Mouse (Mus musculus) left cerebral cortex, postnatal 14 days (tissue): ENCODE measurements around the gene Pcsk4. TPM values are rescaled to one million over a fixed set of nuclear protein-coding genes. Genes with fewer than 3 reads are reported as not detected.

Experiments
- DNase-seq, 2 experiments: peaks; one replicate each; pipeline ENCODE4 v3.0.0; 2021 to 2022; ENCODE audit warnings: low spot score in 2 of 2, mixed read lengths in 1 of 2
- intact Hi-C: fragments of 180-260 bp; cut with DNase I; formaldehyde crosslinking; loops from one replicate; pipeline ENCODE4 v1.15.1; 2025
- total RNA-seq, 2 experiments: library from RNA; stranded (reverse); gene quantifications; 2 replicates each; pipeline ENCODE4 v1.2.3; 2021

The Pcsk4 gene
- total RNA-seq, 2 experiments from 2014 or later, result 4.9 to 5.7 TPM

DNA sequence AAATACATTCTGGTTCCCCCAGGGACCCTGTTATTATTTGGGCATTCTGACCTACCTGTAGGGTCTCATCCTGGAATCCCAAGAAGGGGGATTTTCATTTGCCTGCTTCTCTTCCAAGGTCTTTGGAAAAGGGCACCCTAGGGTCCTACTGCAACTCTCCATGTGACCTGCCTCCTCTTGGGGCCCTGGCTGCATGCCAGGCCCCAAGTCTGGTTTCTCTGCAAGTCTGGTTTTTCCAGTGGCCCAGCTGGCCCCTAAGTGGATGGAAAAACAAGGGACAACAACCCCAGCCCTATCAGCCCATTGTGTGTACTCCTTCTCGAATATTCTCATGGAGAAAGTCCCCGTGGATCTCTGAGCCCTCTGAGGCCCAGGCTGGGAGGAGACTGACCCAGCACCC, 1.6 kb upstream of the Pcsk4 start:
- no peak for DNase-seq
- intact Hi-C loops, result no loop called here

DNA sequence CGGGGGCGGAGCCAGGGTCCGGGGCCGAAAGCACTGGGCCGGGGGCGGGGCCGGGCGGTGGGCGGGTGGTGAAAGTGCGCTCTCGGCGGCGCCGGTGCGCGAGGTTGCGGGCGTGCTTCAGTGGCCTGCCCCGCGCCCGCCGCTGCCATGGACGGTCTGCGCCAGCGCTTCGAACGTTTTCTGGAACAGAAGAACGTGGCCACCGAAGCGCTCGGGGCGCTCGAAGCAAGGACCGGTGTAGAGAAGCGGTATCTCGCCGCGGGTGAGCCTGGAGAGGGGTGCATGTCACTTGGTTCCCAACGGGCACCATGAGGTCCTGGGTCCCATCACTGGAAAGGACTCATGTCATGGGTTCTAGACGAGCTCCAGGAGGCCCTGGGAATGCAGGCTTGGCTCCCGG, 786 bp upstream of the Pcsk4 start:
- intact Hi-C loops, result no loop called here
- no peak for DNase-seq

DNA sequence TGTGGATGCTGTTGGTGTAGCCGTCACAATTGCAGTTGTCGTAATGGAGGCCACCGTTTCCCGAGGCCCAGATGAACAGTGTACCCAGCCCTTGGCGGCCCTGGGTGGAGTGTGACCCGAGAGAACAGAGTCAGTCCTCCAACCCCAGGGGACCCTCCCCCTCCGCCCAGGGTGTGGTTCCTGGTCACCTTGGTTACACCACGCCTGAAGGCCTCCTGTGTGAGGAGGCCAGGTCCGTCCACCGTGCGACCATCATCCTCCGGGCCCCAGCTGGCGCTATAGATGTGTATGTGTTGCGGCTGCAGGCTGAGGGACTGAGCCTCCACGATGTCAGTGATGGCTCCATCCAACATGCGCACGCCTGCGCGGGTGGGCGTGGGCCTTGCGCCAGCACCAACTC, 4.3 kb downstream of the Pcsk4 start:
- DNase-seq, result no peak
- intact Hi-C loops, result no loop called here

DNA sequence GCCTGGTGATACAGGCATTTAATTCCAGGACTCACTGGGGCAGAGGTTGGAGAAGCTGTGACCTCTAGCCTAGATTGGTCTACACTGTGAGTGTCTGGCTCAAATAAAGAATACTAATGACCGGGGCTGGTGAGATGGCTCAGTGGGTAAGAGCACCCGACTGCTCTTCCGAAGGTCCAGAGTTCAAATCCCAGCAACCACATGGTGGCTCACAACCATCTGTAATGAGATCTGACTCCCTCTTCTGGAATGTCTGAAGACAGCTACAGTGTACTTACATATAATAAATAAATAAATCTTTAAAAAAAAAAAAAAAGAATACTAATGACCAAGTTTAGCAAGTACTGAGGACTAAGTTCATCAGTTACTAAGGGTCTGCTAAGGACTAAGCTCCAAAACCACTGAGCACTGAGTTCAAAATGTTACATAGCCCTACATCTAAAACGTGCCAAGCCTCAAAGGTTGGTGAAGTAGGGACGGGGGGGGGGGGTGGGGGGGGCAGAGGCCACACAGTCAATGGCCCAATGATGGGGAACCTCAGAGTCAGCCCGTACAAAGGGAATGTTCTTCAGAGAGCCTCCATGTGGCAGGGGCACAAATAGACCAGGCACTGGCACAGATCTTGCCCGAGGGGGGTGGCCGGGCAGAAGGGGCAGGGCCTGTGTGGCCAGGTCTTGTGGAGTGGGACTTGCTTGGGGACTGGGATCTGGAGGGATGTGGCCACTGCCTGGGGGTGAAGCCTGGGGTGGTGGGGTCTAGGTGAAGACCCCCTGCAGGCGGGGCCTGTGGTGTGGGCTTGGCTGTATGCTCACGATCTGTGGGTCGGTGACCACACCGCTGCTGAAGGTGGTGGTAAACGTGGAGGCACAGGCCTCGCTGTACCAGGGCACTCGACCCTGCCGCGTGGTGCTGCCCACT, 4.9 kb downstream of the Pcsk4 start:
- no peak for DNase-seq
- intact Hi-C loops, result no loop called here

DNA sequence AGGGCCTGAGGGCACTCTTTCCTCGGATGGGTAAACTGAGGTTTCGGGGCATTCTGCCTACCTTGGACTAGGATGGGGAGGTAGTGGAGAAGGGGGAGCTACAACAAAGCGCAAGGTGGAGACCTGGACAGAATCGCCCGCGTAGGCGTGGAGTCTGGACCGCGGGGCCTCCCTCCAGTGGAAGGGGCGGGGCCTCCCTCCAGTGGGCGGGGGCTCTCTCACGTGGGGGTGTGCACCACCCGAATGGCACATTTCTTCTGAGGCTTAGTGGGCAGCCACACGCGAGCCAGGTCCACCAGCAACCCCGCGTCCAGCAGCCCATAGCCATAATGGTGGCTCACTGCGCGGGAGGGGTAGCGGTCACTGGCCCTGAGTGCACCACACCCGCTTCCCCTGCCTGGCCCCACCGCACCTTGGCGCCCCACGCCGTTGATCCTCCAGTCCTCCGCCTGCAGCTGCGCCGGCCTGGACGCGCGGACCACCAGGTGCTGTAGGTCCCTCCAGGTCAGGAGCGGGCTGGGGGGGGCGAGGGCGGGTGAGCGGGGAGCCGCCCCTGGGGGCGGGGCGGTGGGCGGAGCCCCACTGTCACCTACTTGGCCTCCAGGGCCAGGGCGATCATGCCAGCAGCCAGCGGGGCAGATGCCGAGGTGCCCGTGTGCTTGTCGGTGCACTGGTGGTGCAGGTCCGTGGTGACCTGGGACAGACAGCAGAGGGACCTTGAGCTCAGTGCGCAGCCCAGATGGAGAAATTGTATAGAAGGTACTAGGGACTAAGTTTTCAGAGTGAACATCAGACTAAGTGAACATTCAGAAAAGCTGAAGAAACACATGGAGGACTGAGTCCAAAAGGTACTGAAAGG, 5.8 kb downstream of the Pcsk4 start:
- intact Hi-C loops, result no loop called here
- no peak for DNase-seq

DNA sequence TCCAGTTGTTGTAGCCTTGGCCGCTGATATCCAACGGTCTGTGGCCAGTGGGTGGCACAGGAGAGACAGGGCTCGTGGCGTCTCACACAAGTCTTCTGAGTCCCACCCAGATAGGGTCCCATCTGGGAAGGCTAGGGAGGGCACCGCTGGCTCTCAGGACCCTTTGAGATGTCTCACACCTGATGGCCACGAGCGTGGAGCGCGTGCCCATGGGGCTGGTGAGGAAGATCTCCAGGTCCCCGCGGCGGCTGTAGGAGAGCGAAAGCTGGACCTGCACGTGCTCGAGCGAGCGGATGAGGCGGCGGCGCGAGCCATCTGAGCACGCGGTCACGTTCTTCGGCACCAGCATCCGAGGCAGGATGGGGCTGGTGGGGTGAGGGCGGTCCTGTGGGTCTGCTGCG, 6.5 kb downstream of the Pcsk4 start:
- intact Hi-C loops, result no loop called here
- no peak for DNase-seq

DNA sequence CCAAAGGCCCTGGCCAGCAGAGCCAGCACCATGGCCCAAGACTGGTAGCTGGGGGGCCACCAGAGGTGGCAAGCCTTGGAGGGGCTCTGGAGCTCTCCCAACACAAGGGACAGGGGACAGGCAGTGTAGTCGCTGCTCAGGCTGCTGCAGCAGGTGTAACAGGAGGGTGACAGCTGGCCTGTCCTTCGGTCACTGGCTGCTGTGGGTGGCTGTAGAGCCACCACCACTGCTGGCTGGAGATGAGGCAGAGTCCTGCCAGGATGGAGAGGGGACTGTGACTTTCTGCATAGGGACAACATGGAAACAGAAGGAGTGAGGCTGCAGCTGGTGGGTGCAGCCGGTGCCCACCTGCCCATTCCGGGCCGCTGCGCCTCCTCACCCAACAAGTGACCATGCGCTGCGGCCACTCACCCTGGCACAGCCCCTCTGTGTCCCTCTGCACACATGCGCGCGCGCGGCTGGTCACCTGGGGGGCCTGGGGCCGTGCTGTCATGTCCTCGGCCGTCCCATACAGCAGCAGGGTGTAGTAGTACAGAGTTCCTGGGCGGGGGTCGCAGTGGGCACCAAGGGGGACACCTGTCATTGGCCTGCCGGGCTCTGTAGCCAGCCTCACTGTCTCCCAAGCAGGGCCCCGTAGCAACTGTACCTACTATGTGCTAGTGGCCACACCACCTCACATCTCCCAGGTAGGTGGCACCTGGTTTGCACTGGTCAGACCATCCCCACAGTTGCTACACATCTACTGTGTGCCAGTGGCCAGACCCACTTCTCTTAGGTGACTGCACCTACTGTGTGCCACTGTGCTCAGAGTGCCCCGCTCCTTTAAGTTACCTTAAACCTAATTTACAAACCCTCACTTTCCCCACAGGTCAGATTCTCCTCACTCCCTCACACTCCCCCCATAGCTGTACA, 7.4 kb downstream of the Pcsk4 start:
- intact Hi-C loops, result no loop called here
- DNase-seq, result no peak

DNA sequence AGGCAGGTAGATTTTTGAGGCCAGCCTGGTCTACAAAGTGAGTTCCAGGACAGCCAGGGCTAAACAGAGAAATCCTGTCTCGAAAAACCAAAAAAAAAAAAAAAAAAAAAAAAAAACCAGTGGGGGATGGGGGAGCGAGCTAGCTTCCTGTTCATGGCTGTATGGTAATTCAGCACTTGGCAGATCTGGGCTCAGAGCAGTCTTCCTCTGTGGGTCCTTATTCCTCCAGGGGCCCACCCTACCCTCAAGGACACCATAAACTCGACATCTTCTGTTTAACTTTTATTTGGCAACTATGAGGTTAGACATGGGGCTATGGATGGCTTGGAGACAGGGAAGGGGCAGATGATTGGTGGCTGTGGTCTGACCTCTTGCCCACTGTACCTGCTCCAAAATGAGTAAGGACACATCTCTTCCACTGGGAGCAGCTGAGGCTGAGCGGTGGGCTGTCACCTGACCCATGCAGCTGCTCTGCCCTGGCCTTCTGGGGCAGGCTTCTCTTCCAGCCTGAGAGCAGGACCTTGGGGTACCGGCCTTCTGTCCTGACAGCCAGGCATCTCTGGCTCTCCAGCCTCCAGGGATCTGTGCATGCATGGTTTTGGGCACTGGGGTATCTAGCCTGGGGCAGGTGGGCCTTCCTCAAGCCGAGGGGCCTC, 8.2 kb downstream of the Pcsk4 start:
- no peak for DNase-seq
- intact Hi-C loops, result no loop called here

DNA sequence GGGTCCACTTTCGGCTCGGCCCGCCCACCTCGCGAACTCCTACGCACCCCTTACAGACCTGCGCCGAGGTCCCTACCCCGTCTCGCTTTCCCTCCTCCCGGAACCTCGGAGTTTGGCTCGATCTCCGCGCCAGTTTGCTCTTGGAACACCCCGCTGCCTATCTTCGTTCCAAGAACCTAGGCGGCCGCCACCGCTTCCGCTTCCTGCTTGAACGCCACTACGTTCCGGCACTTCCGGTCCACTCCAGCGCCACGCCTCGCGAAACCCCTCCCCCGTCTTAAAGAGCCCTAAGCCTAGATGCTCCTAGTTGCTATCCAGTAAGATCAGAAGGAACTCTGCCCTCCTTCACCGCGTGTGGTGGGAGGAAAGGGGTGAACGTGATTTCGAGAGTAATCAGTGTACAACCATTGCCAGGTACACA, 8.9 kb downstream of the Pcsk4 start, which contains the start of gene 2310011J03Rik:
TSS of gene 2310011J03Rik (minus strand) at position 198 of the 421 bp plus-strand sequence.
- intact Hi-C loops, result no loop called here
- peak; percentile 94 to 95 for DNase-seq

DNA sequence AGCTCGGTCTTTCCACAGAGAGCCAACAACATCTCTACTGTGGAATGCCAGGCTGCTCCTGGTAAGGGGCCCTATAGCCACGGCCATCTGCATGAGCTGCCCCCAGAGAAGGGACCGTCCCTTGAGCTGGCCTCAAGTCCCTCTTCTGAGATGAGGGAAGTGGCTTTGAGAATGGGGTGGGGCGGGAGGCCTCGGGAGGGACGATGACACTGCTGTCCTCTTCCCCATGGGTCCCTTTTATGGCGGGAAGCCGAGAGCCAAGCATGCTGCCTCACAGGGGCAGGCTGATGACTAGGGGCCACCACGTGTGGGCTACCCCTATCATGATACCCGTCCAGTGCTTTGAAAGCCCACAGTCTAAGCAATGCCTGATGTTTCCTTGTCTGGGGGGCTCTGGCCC, 12.3 kb downstream of the Pcsk4 start:
- intact Hi-C loops, result no loop called here

DNA sequence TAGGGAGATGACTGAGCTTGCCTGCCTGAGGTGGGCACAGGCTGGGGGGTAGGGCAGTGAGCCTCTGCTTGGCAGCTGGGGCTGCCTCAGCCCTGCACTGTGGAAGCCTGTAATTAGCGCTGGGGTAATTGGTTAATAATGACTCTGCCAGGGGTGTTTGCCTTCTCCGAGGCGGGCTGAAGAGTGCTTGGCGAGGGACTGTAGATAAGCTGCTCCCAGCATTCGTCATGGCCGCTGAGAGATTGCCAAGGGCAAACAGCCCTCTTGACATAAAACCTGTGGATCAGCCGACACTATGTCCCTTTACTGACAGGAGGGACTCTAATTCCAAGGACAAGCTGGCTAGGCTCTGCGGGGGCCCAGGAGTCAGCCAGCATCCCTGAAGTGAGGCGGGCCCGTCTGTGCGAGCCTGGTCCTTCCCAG, 12.9 kb downstream of the Pcsk4 start:
- intact Hi-C loops, result no loop called here
- no peak for DNase-seq

More for the DNA sequence above, 12.3 kb downstream of the Pcsk4 start:
- DNase-seq, result no peak

DNA sequence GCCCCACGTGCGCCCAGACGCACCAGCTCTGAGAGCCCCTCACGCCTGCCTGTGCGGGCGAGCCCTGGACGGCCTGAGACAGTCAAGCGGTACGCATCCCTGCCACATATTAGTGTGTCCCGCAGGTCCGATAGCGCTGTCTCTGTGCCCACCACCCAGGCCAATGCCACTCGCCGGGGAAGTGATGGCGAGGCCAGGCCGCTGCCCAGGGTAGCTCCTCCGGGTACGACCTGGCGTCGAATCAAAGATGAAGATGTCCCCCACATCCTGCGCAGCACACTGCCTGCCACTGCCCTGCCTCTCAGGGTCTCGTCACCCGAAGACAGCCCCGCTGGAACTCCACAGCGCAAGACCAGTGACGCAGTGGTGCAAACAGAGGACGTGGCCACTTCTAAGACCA, 14.0 kb downstream of the Pcsk4 start:
- no peak for DNase-seq
- intact Hi-C loops, result no loop called here

DNA sequence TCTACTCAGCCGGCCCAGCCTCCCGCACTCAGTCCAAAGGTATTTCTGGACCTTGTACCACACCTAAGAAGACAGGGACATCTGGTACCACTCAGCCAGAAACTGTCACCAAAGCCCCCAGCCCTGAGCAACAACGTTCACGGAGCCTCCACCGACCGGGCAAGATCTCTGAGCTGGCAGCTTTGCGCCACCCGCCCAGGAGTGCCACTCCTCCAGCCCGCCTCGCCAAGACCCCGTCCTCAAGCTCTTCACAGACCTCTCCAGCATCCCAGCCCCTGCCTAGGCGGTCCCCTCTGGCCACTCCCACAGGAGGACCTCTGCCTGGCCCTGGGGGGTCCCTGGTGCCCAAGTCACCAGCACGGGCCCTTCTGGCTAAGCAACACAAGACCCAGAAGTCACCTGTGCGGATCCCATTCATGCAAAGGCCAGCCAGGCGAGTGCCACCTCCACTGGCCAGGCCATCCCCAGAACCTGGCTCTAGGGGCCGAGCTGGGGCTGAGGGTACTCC, 14.8 kb downstream of the Pcsk4 start:
- intact Hi-C loops, result no loop called here
- DNase-seq, result no peak

DNA sequence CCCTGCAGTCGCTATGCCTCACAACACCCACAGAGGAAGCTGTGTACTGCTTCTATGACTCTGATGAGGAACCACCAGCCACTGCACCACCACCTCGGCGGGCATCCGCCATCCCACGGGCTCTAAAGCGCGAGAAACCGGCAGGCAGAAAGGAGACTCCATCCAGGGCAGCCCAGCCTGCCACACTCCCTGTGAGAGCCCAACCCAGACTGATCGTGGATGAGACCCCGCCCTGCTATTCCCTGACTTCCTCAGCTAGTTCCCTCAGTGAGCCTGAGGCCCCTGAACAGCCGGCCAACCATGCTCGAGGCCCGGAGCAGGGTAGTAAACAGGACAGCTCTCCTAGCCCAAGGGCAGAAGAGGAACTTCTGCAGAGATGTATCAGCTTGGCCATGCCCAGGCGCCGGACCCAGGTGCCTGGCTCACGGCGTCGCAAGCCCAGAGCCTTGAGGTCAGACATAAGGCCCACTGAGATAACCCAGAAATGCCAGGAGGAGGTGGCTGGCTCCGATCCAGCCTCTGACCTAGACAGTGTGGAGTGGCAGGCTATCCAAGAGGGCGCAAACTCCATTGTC, 15.6 kb downstream of the Pcsk4 start:
- intact Hi-C loops, result no loop called here
- DNase-seq, result no peak

DNA sequence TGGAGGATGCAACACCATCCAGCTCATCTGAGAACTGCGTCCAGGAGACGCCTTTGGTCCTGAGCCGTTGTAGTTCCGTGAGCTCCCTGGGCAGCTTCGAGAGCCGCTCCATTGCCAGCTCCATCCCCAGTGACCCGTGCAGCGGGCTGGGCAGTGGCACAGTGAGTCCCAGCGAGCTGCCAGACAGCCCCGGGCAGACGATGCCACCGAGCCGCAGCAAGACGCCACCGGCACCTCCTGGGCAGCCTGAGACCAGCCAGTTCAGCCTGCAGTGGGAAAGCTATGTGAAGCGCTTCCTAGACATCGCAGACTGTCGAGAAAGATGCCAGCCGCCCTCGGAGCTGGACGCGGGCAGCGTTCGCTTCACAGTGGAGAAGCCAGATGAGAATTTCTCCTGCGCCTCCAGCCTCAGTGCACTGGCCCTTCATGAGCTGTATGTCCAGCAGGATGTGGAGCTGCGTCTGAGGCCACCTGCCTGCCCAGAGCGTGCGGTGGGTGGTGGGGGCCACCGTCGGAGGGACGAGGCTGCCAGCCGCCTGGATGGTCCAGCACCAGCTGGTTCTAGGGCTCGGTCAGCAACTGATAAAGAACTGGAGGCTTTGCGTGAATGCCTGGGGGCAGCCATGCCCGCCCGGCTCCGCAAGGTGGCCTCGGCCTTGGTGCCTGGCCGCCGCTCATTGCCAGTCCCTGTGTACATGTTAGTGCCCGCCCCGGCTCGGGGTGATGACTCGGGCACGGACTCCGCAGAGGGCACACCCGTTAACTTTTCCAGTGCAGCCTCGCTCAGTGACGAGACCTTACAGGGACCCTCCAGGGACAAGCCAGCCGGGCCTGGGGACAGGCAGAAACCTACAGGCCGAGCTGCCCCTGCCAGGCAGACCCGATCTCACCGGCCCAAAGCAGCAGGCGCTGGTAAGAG, 16.5 kb downstream of the Pcsk4 start:
- intact Hi-C loops, result no loop called here
- no peak for DNase-seq

DNA sequence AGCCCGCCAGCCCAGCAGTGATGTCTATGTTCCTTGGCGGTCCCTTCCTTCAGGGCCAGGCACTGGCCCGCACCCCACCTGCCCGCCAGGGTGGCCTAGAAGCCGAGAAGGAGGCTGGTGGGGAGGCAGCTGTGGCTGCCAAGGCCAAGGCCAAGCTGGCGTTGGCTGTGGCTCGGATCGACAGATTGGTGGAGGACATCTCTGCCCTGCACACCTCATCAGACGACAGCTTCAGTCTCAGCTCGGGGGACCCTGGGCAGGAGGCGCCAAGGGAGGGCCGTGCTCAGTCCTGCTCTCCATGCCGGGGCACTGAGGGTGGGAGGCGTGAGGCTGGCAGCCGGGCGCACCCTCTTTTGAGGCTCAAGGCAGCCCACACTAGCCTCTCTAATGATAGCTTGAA, 17.7 kb downstream of the Pcsk4 start:
- intact Hi-C loops, result no loop called here

DNA sequence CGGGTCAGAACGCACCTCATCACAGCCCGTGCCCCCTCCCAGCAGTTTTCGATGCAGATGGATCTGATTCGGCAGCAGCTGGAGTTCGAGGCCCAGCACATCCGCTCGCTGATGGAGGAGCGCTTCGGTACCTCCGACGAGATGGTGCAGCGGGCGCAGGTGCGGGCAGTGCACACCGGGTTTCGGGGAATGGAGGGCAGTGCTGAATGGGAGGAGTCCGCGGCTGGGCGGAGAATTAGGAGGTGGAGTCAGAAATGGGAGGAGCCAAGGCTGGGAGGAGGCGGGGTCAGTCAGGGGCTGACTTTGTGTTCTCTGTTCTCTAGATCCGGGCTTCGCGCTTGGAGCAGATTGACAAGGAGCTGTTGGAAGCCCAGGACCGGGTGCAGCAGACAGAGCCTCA, 24.4 kb downstream of the Pcsk4 start:
- intact Hi-C loops, result no loop called here
- DNase-seq, result no peak

More for the DNA sequence above, 17.7 kb downstream of the Pcsk4 start:
- no peak for DNase-seq
